9 mouse cellular contexts compared by ENCODE assay signal in genomic region chr1:156043027-156043426, GRCm38 (mm10). TPM values are rescaled to one million over a fixed set of nuclear protein-coding genes. Genes with fewer than 3 reads are reported as not detected.
DNase-seq lines count a peak whose midpoint lies in the region; ATAC-seq and TF ChIP-seq lines count a peak whose summit lies in the region.
"Had no signal": no experiment of that assay in that cellular context is flagged by ENCODE, and none has a peak within 500 bp of the region (broad histone marks: within the 10 kb centered on the region; RNA-seq: fewer than 3 reads in every experiment).

No protein-coding gene starts in this region.

- H3K4me3 ChIP-seq in forebrain, postnatal 0 days (ENCODE audit: low read depth, low read length) = no peak overlapping the region
- H3K4me3 ChIP-seq in forebrain, embryonic 12.5 days (replicated peaks) = no peak overlapping the region
- no peak overlapping the region for H3K4me3 ChIP-seq in kidney, postnatal 0 days (replicated peaks; ENCODE audit: low read depth, low read length)
- H3K4me3 ChIP-seq: neural tube, embryonic 12.5 days had no signal

- no peak overlapping the region for H3K4me2 ChIP-seq in forebrain, postnatal 0 days (ENCODE audit: low read depth)
- no peak overlapping the region for H3K4me2 ChIP-seq in forebrain, embryonic 12.5 days
- H3K4me2 ChIP-seq in kidney, postnatal 0 days (ENCODE audit: low read length) = no peak overlapping the region; the same call in 1 of the 2 replicates

- peak; percentile 81 for DNase-seq in forebrain, postnatal 0 days
- DNase-seq in B cell, adult 2 months = peak; percentile 55 to 59
- peak; percentile 39 to 50 for DNase-seq in adrenal gland, postnatal 36 days
- DNase-seq in kidney, postnatal 0 days (ENCODE audit: low spot score) = peak; percentile 90
- DNase-seq in lung, postnatal 10 days = peak; percentile 68
- peak; percentile 22 to 61 for DNase-seq in spleen, postnatal 10 days (ENCODE audit: low spot score in 2 of 2)

- peak; percentile 83 for TF ChIP-seq CTCF in forebrain, postnatal 0 days (IDR thresholded peaks at IDR 0.05; ENCODE audit: low read depth)
- TF ChIP-seq CTCF in kidney, postnatal 0 days (IDR thresholded peaks at IDR 0.05; ENCODE audit: low read depth) = peak; percentile 78

- no peaks in the 10 kb centered on the region for H3K9me3 ChIP-seq in forebrain, postnatal 0 days (ENCODE audit: low read length)
- no peaks in the 10 kb centered on the region for H3K9me3 ChIP-seq in forebrain, embryonic 12.5 days
- H3K9me3 ChIP-seq in kidney, postnatal 0 days (replicated peaks; ENCODE audit: low read length) = no peaks in the 10 kb centered on the region
- H3K9me3 ChIP-seq: neural tube, embryonic 12.5 days had no signal

- no peaks in the 10 kb centered on the region for H3K27me3 ChIP-seq in forebrain, postnatal 0 days (ENCODE audit: insufficient read depth, low read length)
- H3K27me3 ChIP-seq in forebrain, embryonic 12.5 days = no peaks in the 10 kb centered on the region
- H3K27me3 ChIP-seq in kidney, postnatal 0 days (ENCODE audit: insufficient read depth, low read length) = no peaks in the 10 kb centered on the region
- H3K27me3 ChIP-seq: neural tube, embryonic 12.5 days had no signal

- H3K27ac ChIP-seq in forebrain, postnatal 0 days (ENCODE audit: low read depth, low read length) = no peak overlapping the region
- H3K27ac ChIP-seq in forebrain, embryonic 12.5 days = no peak overlapping the region
- no peak overlapping the region for H3K27ac ChIP-seq in kidney, postnatal 0 days
- H3K27ac ChIP-seq: neural tube, embryonic 12.5 days had no signal

- peak; percentile 66 for ATAC-seq in forebrain, postnatal 0 days
- ATAC-seq in forebrain, embryonic 12.5 days (ENCODE audit: low FRiP score) = no peak
- peak; percentile 48 for ATAC-seq in erythroid progenitor cell, adult 5-6 weeks (replicated peaks; ENCODE audit: low FRiP score, poor library complexity, severe bottlenecking)
- peak; percentile 27; the same call in 1 of the 2 replicates for ATAC-seq in kidney, postnatal 0 days (replicated peaks; ENCODE audit: low FRiP score, low read depth)

- H3K36me3 ChIP-seq in forebrain, postnatal 0 days (ENCODE audit: insufficient read depth) = peaks cover 8% of the 10 kb centered on the region; the same call in 1 of the 2 replicates
- peaks cover 13% of the 10 kb centered on the region; the same call in 1 of the 2 replicates for H3K36me3 ChIP-seq in forebrain, embryonic 12.5 days (replicated peaks)
- H3K36me3 ChIP-seq in kidney, postnatal 0 days (ENCODE audit: insufficient read depth, low read length) = no peaks in the 10 kb centered on the region; the same call in 1 of the 2 replicates

- WGBS in forebrain, postnatal 0 days = 11% methylated on average over 4 of the region's 4 CpGs
- WGBS in forebrain, embryonic 12.5 days = 21% methylated on average over 4 of the region's 4 CpGs
- 25% methylated on average over 4 of the region's 4 CpGs for WGBS in kidney, postnatal 0 days

- H3K9ac ChIP-seq in forebrain, postnatal 0 days = no peak overlapping the region
- no peak overlapping the region for H3K9ac ChIP-seq in forebrain, embryonic 12.5 days
- H3K9ac ChIP-seq in kidney, postnatal 0 days (ENCODE audit: low read depth, low read length) = no peak overlapping the region
- H3K9ac ChIP-seq: neural tube, embryonic 12.5 days had no signal

- 0 out of 2 replicates have a peak, but pooled peaks cover 5% of the 10 kb centered on the region for H3K4me1 ChIP-seq in forebrain, postnatal 0 days (ENCODE audit: insufficient read depth)
- peaks cover 20% of the 10 kb centered on the region for H3K4me1 ChIP-seq in forebrain, embryonic 12.5 days
- H3K4me1 ChIP-seq in kidney, postnatal 0 days (replicated peaks; ENCODE audit: insufficient read depth, low read length) = peaks cover 16% of the 10 kb centered on the region

RNA-seq across cellular contexts. Expression of gene Tor1aip1, which starts 6.7 kb away (rescaled TPM):
- 15.4 and 23.1 TPM in 2 replicates for total RNA-seq in forebrain, postnatal 0 days (2014; rRNA removed)
- 19.3 and 20.4 TPM in 2 replicates for polyA plus RNA-seq in forebrain, postnatal 0 days (2015; fragmentation: Nextera tagmentation; extraction: Ambion mirVana)
- 37.9 and 40.6 TPM in 2 replicates for polyA plus RNA-seq in forebrain, embryonic 12.5 days (2016; fragmentation: Nextera tagmentation; extraction: Ambion mirVana)
- total RNA-seq in adrenal gland, postnatal 36 days (2021) = 100 to 1,000 TPM in 1 of 2 experiments, 10 to 100 TPM in 1; 98.4 to 125 TPM
- total RNA-seq in erythroid progenitor cell, adult 5-6 weeks (2015; ENCODE audit: low replicate concordance) = 85.1 and 91.9 TPM in 2 replicates
- 34.5 and 75.0 TPM in 2 replicates for total RNA-seq in erythroid progenitor cell, adult 5-6 weeks (2017; ENCODE audit: low replicate concordance)
- polyA plus RNA-seq in kidney, postnatal 0 days (2015; fragmentation: Nextera tagmentation; extraction: Ambion mirVana) = 54.7 and 55.2 TPM in 2 replicates

RNA-seq across cellular contexts. Expression of gene Tor1aip2, which starts 7.8 kb away (rescaled TPM):
- 56.0 and 60.8 TPM in 2 replicates for total RNA-seq in forebrain, postnatal 0 days (2014; rRNA removed)
- 43.3 and 50.3 TPM in 2 replicates for polyA plus RNA-seq in forebrain, postnatal 0 days (2015; fragmentation: Nextera tagmentation; extraction: Ambion mirVana)
- 89.3 and 91.0 TPM in 2 replicates for polyA plus RNA-seq in forebrain, embryonic 12.5 days (2016; fragmentation: Nextera tagmentation; extraction: Ambion mirVana)
- total RNA-seq in adrenal gland, postnatal 36 days (2021) = 100 to 1,000 TPM; 124 to 146 TPM
- total RNA-seq in erythroid progenitor cell, adult 5-6 weeks (2015; ENCODE audit: low replicate concordance) = 119 and 138 TPM in 2 replicates
- total RNA-seq in erythroid progenitor cell, adult 5-6 weeks (2017; ENCODE audit: low replicate concordance) = 128 and 132 TPM in 2 replicates
- polyA plus RNA-seq in kidney, postnatal 0 days (2015; fragmentation: Nextera tagmentation; extraction: Ambion mirVana) = 89.4 and 92.5 TPM in 2 replicates
